Mouse (Mus musculus) embryonic facial prominence, embryonic 10.5 days (tissue): ENCODE measurements around the gene Olfr1392. TPM values are rescaled to one million over a fixed set of nuclear protein-coding genes. Genes with fewer than 3 reads are reported as not detected.

Source experiments
- DNase-seq: peaks from one replicate; pipeline ENCODE4 v3.0.0-alpha.2; 2017; ENCODE audit warnings: low spot score
- H3K27ac ChIP-seq: fragments of 300-500 bp; sonication (generic); replicated peaks from 2 replicates; pipeline ENCODE4 v1.5.1; 2016; ENCODE audit warnings: mild to moderate bottlenecking
- H3K27me3 ChIP-seq: fragments of 300-500 bp; sonication (generic); replicated peaks from 2 replicates; pipeline ENCODE4 v1.6.1; 2016; ENCODE audit warnings: low read depth, mild to moderate bottlenecking; ENCODE audit not compliant: poor library complexity, severe bottlenecking
- H3K36me3 ChIP-seq: fragments of 300-500 bp; sonication (generic); replicated peaks from 2 replicates; pipeline ENCODE4 v1.6.1; 2016; ENCODE audit warnings: mild to moderate bottlenecking, moderate library complexity
- H3K4me1 ChIP-seq: fragments of 300-500 bp; sonication (generic); 2 replicates; pipeline ENCODE4 v1.6.1; 2016
- H3K4me3 ChIP-seq: fragments of 300-500 bp; sonication (generic); 2 replicates; pipeline ENCODE4 v1.5.1; 2016; ENCODE audit warnings: mild to moderate bottlenecking, moderate library complexity
- H3K9me3 ChIP-seq: fragments of 300-500 bp; sonication (generic); 2 replicates; pipeline ENCODE4 v1.6.1; 2016; ENCODE audit warnings: mild to moderate bottlenecking
- WGBS: fragments of 180-500 bp; shearing (Covaris S2); methylation state at CpG from one replicate; pipeline ENCODE4 v1.1.7; 2016; 5-methylcytosine and 5-hydroxymethylcytosine counted together
- polyA plus RNA-seq: library from polyadenylated mRNA; unstranded; fragments of >200 nt; fragmentation: Nextera tagmentation; extraction: Ambion mirVana; gene quantifications from 2 replicates; pipeline ENCODE4 v1.2.1, GENCODE M21; 2016

Olfr1392 gene
- polyA plus RNA-seq, 1 experiment from 2014 or later = 0.06 TPM

GRCm38 (mm10) chr11:49259829-49260228 is 25.3 kb upstream of the Olfr1392 start:
- no peaks in the 10 kb centered on the region for H3K4me1 ChIP-seq
- WGBS = 89% methylated on average over 1 of the region's 1 CpGs
- H3K9me3 ChIP-seq = no peaks in the 10 kb centered on the region
- no peak for DNase-seq
- H3K27me3 ChIP-seq = no peaks in the 10 kb centered on the region
- H3K36me3 ChIP-seq = peaks cover 61% of the 10 kb centered on the region
- no peak overlapping the region for H3K4me3 ChIP-seq
- no peak overlapping the region for H3K27ac ChIP-seq

GRCm38 (mm10) chr11:49260598-49261312 is 24.3 kb upstream of the Olfr1392 start:
- H3K9me3 ChIP-seq = no peaks in the 10 kb centered on the region
- no peak overlapping the region for H3K4me3 ChIP-seq
- no peak overlapping the region for H3K27ac ChIP-seq
- DNase-seq = no peak
- WGBS = 94% methylated on average over 21 of the region's 21 CpGs
- H3K27me3 ChIP-seq = no peaks in the 10 kb centered on the region
- H3K4me1 ChIP-seq = no peaks in the 10 kb centered on the region
- peaks cover 56% of the 10 kb centered on the region for H3K36me3 ChIP-seq

GRCm38 (mm10) chr11:49261313-49261855 is 23.7 kb upstream of the Olfr1392 start:
- no peak for DNase-seq

GRCm38 (mm10) chr11:49262286-49262685 is 22.8 kb upstream of the Olfr1392 start:
- no peak for DNase-seq
- H3K4me1 ChIP-seq = no peaks in the 10 kb centered on the region
- H3K36me3 ChIP-seq = peaks cover 46% of the 10 kb centered on the region
- H3K4me3 ChIP-seq = no peak overlapping the region
- no peaks in the 10 kb centered on the region for H3K27me3 ChIP-seq
- WGBS = 89% methylated on average over 5 of the region's 5 CpGs
- no peaks in the 10 kb centered on the region for H3K9me3 ChIP-seq
- H3K27ac ChIP-seq = no peak overlapping the region

More at GRCm38 (mm10) chr11:49261313-49261855, 23.7 kb upstream of the Olfr1392 start:
- Histone ChIP-seq H3K4me3 (no peak overlapping the region), H3K4me1 (no peaks in the 10 kb centered on the region), H3K27ac (no peak overlapping the region), H3K27me3 (no peaks in the 10 kb centered on the region), H3K9me3 (no peaks in the 10 kb centered on the region), H3K36me3 (peaks cover 52% of the 10 kb centered on the region)
- 94% methylated on average over 14 of the region's 14 CpGs for WGBS

GRCm38 (mm10) chr11:49263149-49263548 is 21.9 kb upstream of the Olfr1392 start:
- no peak overlapping the region for H3K27ac ChIP-seq
- H3K4me3 ChIP-seq = no peak overlapping the region
- H3K36me3 ChIP-seq = peaks cover 44% of the 10 kb centered on the region
- H3K4me1 ChIP-seq = no peaks in the 10 kb centered on the region
- WGBS = 92% methylated on average over 6 of the region's 6 CpGs
- DNase-seq = no peak
- no peaks in the 10 kb centered on the region for H3K27me3 ChIP-seq
- no peaks in the 10 kb centered on the region for H3K9me3 ChIP-seq

GRCm38 (mm10) chr11:49264081-49264480 is 21.0 kb upstream of the Olfr1392 start:
- 91% methylated on average over 7 of the region's 7 CpGs for whole genome bisulfite sequencing
- Histone ChIP-seq H3K4me3 (no peak overlapping the region), H3K9me3 (no peaks in the 10 kb centered on the region), H3K27ac (no peak overlapping the region), H3K27me3 (no peaks in the 10 kb centered on the region), H3K4me1 (no peaks in the 10 kb centered on the region), H3K36me3 (peaks cover 44% of the 10 kb centered on the region)
- DNase-seq = no peak

GRCm38 (mm10) chr11:49264622-49265021 is 20.5 kb upstream of the Olfr1392 start:
- no peaks in the 10 kb centered on the region for H3K9me3 ChIP-seq
- H3K36me3 ChIP-seq = peaks cover 44% of the 10 kb centered on the region

GRCm38 (mm10) chr11:49265101-49265500 is 20.0 kb upstream of the Olfr1392 start:
- H3K9me3 ChIP-seq = no peaks in the 10 kb centered on the region
- H3K4me3 ChIP-seq = no peak overlapping the region
- WGBS = 88% methylated on average over 8 of the region's 8 CpGs
- no peaks in the 10 kb centered on the region for H3K4me1 ChIP-seq
- DNase-seq = no peak
- H3K27ac ChIP-seq = no peak overlapping the region
- H3K36me3 ChIP-seq = peaks cover 44% of the 10 kb centered on the region
- H3K27me3 ChIP-seq = no peaks in the 10 kb centered on the region

More at GRCm38 (mm10) chr11:49264622-49265021, 20.5 kb upstream of the Olfr1392 start:
- Histone ChIP-seq H3K4me1 (no peaks in the 10 kb centered on the region), H3K27ac (no peak overlapping the region), H3K4me3 (no peak overlapping the region), H3K27me3 (no peaks in the 10 kb centered on the region)
- 80% methylated on average over 11 of the region's 11 CpGs for WGBS
- DNase-seq = no peak

- Histone ChIP-seq H3K9me3 (no peaks in the 10 kb centered on the region), H3K4me3 (no peak overlapping the region), H3K4me1 (no peaks in the 10 kb centered on the region), H3K36me3 (peaks cover 30% of the 10 kb centered on the region), H3K27ac (no peak overlapping the region), H3K27me3 (no peaks in the 10 kb centered on the region)
- no peak for DNase-seq
- 89% methylated on average over 6 of the region's 6 CpGs for WGBS
Measured at GRCm38 (mm10) chr11:49266671-49267070, 18.4 kb upstream of the Olfr1392 start.

GRCm38 (mm10) chr11:49267316-49267715 is 17.8 kb upstream of the Olfr1392 start:
- WGBS = 91% methylated on average over 10 of the region's 10 CpGs
- no peak for DNase-seq
- H3K27ac ChIP-seq = no peak overlapping the region

GRCm38 (mm10) chr11:49267970-49268579 is 17.0 kb upstream of the Olfr1392 start:
- no peaks in the 10 kb centered on the region for H3K9me3 ChIP-seq
- H3K27me3 ChIP-seq = no peaks in the 10 kb centered on the region
- no peak overlapping the region for H3K27ac ChIP-seq
- H3K4me3 ChIP-seq = no peak overlapping the region
- no peaks in the 10 kb centered on the region for H3K4me1 ChIP-seq
- H3K36me3 ChIP-seq = peaks cover 17% of the 10 kb centered on the region
- DNase-seq = no peak
- WGBS = 89% methylated on average over 15 of the region's 15 CpGs

More at GRCm38 (mm10) chr11:49267316-49267715, 17.8 kb upstream of the Olfr1392 start:
- Histone ChIP-seq H3K27me3 (no peaks in the 10 kb centered on the region), H3K9me3 (no peaks in the 10 kb centered on the region), H3K4me3 (no peak overlapping the region), H3K4me1 (no peaks in the 10 kb centered on the region), H3K36me3 (peaks cover 23% of the 10 kb centered on the region)

- Histone ChIP-seq H3K4me3 (no peak overlapping the region), H3K4me1 (no peaks in the 10 kb centered on the region), H3K36me3 (peaks cover 6% of the 10 kb centered on the region; the same call in 1 of the 2 replicates), H3K27ac (no peak overlapping the region), H3K27me3 (no peaks in the 10 kb centered on the region), H3K9me3 (no peaks in the 10 kb centered on the region)
- WGBS = 95% methylated on average over 9 of the region's 9 CpGs
- DNase-seq = no peak
Measured at GRCm38 (mm10) chr11:49269761-49270160, 15.3 kb upstream of the Olfr1392 start.

- no peak for DNase-seq
- Histone ChIP-seq H3K36me3 (no peaks in the 10 kb centered on the region), H3K27me3 (no peaks in the 10 kb centered on the region), H3K4me1 (no peaks in the 10 kb centered on the region), H3K27ac (no peak overlapping the region), H3K9me3 (no peaks in the 10 kb centered on the region), H3K4me3 (no peak overlapping the region)
- 88% methylated on average over 4 of the region's 4 CpGs for WGBS
Measured at GRCm38 (mm10) chr11:49270368-49270767, 14.7 kb upstream of the Olfr1392 start.
